Mouse (Mus musculus) regulatory T cell (primary cell): Measurements from ENCODE around the gene Kcnh1.

Experiments used
- in situ Hi-C: fragments of 300-600 bp; cut with MboI, MseI; formaldehyde crosslinking; loops from one replicate; pipeline ENCODE4 v1.15.1; 2025; ENCODE audit warnings: high pct_unique_total_duplicates

Kcnh1 gene

DNA sequence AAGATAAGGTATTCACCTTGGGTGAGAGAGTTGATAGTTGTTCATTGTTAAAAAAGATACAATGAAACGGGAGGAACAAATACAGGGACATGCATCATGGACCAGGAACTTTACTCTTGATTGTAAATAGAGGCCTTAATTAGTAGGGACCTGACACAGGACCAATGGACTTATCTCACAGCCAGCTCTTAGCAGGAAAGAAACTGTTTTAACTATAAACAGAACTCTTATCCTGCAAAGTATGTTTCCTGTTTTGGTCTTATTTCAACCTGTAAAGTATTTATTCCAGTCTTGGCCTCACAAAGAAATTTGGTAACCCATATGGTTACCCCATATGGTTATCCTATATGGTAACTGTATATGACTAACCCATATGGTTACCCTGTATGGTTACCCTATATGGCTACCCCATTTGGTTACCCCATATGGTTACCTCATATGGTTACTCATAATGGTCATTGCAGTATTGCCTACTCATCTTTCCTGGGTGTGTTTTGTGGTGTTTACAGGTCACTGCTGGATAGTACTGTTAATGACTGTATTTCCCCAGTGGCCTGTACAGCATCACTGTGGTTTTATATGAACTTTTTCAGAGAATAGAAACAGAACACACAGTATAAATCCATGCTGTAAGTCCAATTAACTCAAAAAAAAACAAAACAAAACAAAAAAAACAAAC, 125.0 kb downstream of the Kcnh1 start:
- in situ Hi-C loops = no loop called here

- in situ Hi-C loops = no loop called here
Observed at GRCm38 (mm10) chr1:192324223-192324622, 133.6 kb downstream of the Kcnh1 start.

- in situ Hi-C loops = no loop called here
Observed at GRCm38 (mm10) chr1:192327052-192327451, 136.5 kb downstream of the Kcnh1 start.

- in situ Hi-C loops = no loop called here
Observed at GRCm38 (mm10) chr1:192331207-192331606, 140.6 kb downstream of the Kcnh1 start.

DNA sequence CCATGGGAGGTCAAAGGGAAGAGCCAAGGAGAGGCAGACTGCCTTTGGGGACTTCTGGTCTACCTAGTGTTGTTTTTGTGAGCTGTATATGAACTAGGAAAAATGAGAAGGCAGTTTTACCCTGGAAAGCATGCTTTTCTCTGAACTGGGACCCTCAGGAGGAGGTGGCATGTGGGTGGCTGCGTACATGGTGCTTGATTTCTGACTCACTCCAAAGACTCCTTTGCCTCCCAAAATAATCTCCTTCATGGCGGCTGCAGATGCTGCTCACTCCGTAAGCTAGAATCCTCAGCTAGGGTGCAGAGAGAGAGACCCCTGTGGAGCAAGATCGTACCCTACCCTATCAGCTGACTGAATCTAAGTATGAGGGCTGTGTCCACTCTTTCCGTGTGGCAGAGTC, 145.5 kb downstream of the Kcnh1 start:
- in situ Hi-C loops = no loop called here

- in situ Hi-C loops = no loop called here
Observed at GRCm38 (mm10) chr1:192339361-192340077, 148.9 kb downstream of the Kcnh1 start.

- in situ Hi-C loops = no loop called here
Observed at GRCm38 (mm10) chr1:192341774-192342173, 151.2 kb downstream of the Kcnh1 start.

- in situ Hi-C loops = no loop called here
Observed at GRCm38 (mm10) chr1:192343996-192344395, 153.4 kb downstream of the Kcnh1 start.

DNA sequence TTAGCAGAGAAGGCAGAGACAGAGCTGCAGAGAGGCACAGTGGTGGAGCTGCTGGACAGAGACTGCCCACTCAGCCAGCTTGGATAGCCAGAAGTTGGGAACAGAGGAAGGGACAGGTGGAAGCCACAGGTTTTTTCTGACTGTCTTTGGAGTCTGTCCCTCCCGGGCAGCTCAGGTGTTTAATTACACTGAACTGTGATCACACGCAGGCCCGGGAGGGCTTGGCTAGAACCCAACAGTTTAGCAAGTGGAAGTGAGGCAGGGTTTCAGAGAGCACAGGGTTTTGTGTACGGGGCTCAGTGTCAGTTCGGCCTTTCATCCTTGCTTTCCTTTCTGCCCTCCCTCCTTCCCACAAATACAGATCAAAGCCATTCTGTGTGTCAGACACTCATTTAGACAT, 156.8 kb downstream of the Kcnh1 start:
- in situ Hi-C loops = no loop called here

GRCm38 (mm10) chr1:192356231-192356630, 165.7 kb downstream of the Kcnh1 start:
- in situ Hi-C loops = no loop called here

GRCm38 (mm10) chr1:192359212-192359611, 168.6 kb downstream of the Kcnh1 start:
- in situ Hi-C loops = no loop called here

GRCm38 (mm10) chr1:192368336-192368735, 177.8 kb downstream of the Kcnh1 start:
- in situ Hi-C loops = no loop called here

GRCm38 (mm10) chr1:192371943-192372614, 181.5 kb downstream of the Kcnh1 start:
- in situ Hi-C loops = no loop called here

GRCm38 (mm10) chr1:192378546-192379075, 188.0 kb downstream of the Kcnh1 start:
- in situ Hi-C loops = no loop called here

- in situ Hi-C loops = no loop called here
Observed at GRCm38 (mm10) chr1:192380596-192381041, 190.0 kb downstream of the Kcnh1 start.

DNA sequence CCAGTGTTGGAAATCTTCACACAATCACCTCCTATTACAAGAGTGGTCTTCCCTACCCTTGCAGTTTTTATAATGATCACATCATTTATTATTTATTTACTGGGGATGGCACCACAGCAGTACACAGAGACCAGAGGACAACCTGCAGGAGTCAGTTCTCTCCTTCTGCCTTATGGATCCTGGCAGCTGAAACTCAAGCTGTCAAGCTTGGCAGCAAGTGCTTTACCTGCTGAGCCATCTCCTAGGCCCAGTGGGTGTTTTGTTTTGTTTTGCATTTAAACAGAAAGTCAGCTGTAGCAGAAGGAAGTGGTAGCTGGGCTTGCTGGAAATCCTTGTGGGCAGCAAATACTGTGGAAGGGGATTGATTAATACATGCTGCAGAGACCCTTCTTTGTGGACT, 197.1 kb downstream of the Kcnh1 start:
- in situ Hi-C loops = no loop called here

DNA sequence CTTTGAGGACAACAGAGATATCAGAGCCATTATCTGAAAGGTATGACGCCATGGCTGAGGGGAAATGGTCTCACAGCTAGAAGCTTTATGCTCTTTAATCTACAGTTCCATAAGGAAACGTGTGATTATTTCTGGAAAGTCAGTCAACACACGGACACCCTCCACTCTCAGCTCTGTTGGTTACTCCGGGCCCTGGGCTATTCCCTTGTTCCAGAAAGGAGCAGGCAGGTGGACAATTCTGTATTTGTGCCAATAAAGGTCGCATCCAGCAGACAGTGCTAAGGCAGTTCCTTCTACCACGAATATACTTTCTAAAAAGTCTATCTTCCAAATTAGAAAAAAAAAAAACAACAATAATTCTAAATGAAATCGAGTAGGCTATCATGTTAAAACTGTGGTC, 200.5 kb downstream of the Kcnh1 start:
- in situ Hi-C loops = no loop called here

DNA sequence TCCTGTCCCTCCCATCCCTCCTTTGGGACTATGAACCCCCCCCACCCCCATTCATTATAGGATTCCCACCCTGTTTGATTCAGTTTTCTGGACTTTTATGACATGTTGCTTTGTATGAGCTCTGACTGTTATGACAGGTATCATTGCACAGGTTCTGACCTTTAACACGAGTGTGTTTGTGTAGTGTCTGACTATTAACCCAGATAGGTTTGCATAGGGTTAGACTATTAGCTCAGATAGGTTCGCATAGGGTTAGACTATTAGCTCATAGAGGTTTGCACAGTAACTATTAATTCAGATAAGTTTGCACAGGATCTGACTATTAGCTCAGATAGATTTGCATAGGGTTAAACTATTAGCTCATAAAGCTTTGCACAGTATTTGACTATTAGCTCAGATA, 201.7 kb downstream of the Kcnh1 start:
- in situ Hi-C loops = no loop called here

DNA sequence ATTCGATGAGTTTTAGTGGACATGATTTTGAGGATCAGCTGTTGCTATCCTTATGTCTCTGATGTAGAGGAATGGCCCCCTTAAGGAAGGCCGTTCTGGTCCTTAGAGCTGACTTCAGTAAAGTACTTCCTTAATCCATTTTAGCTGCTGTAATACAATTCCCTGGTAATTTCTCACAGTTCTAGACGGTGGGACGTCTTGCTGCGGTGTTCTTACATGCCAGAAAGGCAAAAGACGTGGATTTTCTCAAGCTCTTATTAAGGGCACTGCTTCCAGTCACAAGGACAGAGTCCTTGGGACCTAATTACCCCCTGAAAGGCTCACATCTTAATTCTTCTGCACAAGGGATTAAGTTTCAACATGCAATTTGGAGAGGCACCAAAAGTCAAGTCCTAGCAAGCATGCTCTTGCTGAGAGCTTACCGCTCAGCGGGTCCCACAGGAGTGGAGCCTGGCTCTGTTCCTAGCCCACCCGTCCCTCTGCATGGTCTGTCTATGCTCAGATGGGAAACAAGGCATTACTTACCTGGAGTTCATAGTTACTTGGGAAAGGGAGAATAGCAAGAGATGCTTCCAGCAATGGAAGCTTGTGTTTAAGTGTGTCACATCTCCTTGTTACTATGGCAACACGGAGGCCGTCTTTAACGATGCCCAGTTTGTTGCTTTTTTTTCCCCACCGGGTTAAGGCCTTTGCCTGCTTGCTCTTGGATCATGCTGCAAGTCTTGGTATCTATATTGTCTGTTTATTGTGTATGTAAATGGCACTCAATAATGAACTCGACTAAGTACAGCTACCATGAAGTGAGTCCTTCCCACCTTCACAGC, 209.3 kb downstream of the Kcnh1 start:
- in situ Hi-C loops = no loop called here

- in situ Hi-C loops = no loop called here
Observed at GRCm38 (mm10) chr1:192400991-192401390, 210.4 kb downstream of the Kcnh1 start.

GRCm38 (mm10) chr1:192402911-192403704, 212.5 kb downstream of the Kcnh1 start:
- in situ Hi-C loops = no loop called here
